Mouse (Mus musculus): ENCODE measurements at regions not wholly inside any gene's neighbourhood (a gene's known extent, or its start where the extent isn't known, plus 50 kb on each side); places are given as distances from the start of the nearest gene placed in this dataset.

DNA sequence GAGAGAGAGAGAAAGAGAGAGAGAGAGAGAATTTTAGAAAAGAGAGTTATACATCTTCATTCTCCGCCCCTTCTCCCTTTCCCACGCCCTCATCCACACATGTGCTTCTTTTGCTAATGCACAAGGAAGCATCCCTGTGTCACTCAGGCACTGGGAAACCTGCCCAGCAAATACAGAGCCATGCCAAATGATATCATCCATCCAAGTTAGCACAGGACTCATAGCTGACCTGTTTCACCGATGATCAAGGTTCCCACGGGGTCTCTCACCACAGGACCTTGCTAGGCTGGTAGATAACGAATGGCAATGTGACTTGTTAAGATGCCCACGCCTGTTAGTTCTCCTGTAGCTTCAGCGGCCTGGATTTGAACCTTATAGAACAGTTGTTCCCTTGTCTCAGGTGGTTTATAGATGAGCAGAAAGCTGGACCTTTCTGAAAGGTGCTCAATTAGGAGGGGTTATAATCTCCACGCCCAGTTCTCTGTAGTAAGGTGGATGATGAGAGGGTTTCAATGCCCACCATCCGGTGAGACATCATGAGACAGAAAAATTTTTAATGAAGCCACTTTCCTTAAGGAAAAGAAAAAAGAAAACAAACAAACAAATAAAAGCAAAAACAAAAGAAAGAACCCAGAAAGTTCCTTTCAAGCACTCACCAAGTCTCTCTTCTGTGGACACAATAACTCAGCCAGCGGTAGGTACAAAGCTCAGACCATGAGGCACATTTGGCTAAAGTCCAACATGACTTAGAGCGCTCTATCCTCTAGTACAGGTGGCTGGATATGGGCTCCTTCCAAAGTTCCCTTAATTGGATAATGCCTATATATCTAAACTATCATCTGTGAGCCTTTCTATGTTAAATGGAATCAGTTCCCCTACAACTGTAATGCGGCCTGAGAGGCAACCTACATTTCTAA, 57.1 kb upstream of the Bmp2k start:
- no peak overlapping the region for H3K4me3 ChIP-seq
- peak; percentile 53 for DNase-seq
- intact Hi-C loops (cut with DNase I), result no loop called here
- TF ChIP-seq CTCF (IDR thresholded peaks at IDR 0.05), result no peak
- no peak overlapping the region for H3K27ac ChIP-seq

DNA sequence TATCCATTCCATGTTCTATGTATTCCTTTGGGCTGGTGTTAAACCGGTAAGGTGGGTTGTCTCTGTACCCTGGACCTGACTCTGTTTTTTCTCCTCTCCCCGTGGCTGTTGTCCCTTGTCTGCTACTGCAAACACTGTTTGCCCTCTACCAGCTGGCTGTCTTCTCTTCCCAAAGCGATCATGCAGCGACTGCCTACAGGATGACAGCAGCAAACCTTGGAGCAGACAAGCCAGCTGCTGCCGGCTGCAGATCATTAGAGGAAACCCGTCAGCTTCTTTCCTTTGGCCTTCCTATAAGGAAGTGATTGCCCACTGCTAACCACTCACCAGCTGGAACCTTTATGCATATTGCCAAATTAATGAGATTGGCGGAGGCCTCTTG, 56.4 kb upstream of the Bmp2k start:
- Histone ChIP-seq H3K27ac (no peak overlapping the region), H3K4me3 (no peak overlapping the region)
- no peak for DNase-seq
- no peak for TF ChIP-seq CTCF (IDR thresholded peaks at IDR 0.05)
- intact Hi-C loops (cut with DNase I), result no loop called here

DNA sequence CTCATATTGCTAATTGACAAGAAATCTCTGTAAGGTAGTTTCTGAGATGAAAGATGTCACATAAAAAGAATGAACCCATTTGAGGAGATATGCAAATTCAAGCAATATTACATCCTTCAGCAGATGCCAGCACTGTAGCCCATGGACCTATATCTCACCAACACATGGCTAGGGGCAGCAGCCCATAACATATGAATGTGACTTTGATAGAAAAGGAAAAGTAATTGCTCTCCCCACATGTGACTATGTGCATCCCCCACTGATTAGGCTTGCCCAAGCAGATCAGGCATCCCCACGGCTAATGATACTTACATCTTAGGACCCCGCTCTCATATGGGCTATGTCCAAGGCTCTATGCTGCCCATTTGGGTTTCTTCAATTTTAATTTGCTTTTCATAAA, 56.0 kb upstream of the Bmp2k start:
- H3K27ac ChIP-seq, result no peak overlapping the region
- no peak for DNase-seq
- intact Hi-C loops (cut with DNase I), result no loop called here
- no peak for TF ChIP-seq CTCF (IDR thresholded peaks at IDR 0.05)
- no peak overlapping the region for H3K4me3 ChIP-seq

All from gastrocnemius, adult 2 months (tissue).